Mouse (Mus musculus): ENCODE data around the gene Caskin2. TPM values are rescaled to one million over a fixed set of nuclear protein-coding genes. Genes with fewer than 3 reads are reported as not detected.

Caskin2 gene
- polyA plus RNA-seq, 1 experiment from 2014 or later = 21.0 TPM

DNA sequence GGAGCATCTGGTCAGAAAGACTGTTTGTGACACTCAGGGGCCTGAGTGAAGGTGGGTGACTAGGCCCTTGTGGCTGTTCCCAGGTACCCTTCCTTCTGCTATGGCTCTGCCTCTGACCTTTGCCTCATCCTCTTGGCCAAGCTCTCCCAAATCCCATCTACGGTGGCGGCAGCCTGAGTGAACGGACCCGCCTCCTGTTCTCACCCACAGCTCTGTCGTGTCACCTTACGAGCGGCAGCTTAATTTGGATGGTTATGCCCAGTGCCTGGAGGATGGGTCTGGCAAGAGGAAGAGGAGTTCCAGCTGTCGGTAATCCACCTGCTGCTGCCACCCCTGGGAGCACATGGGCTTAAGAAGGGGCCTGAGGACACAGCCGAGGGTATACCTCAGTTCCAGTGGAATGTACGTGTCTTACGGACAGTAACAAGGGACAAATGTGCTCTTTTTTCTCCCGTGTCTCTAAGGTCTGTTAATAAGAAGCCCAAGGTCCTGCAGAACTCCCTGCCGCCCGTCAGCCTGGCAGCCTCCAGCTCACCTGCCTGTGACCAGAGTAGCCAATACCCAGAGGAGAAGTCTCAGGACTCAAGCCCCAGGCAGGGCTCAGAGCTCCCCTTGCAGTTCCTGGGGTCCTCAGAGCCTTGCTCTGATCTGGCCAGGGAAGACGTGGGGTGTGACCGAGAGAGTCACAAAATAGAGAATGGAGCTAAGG is 6.6 kb upstream of the Caskin2 start:
- H3K36me3 ChIP-seq (ENCODE audit: control insufficient read depth, insufficient read depth, low read length) = peaks cover 63% of the 10 kb centered on the region
- no peak overlapping the region for H3K9ac ChIP-seq (ENCODE audit: low read length)
- H3K4me3 ChIP-seq (ENCODE audit: control insufficient read depth in 1 of 2, insufficient read depth in 1 of 2, low read depth in 1 of 2, low read length in 2 of 2) = no peak overlapping the region
- no peak overlapping the region for H3K27ac ChIP-seq (replicated peaks in 1 of 2; ENCODE audit: control insufficient read depth in 1 of 2, insufficient read depth in 1 of 2, low read depth in 2 of 2, low read length in 2 of 2)
- H3K4me2 ChIP-seq (ENCODE audit: low read length) = no peak overlapping the region
- no peak for ATAC-seq (ENCODE audit: insufficient number of reproducible peaks, insufficient read depth, low FRiP score, low read depth)
- H3K4me1 ChIP-seq (ENCODE audit: control insufficient read depth in 2 of 2, insufficient read depth in 2 of 2, low read length in 2 of 2) = peaks cover 16 to 19% of the 10 kb centered on the region in 2 experiments
- H3K9me3 ChIP-seq (ENCODE audit: control insufficient read depth, low read length) = no peaks in the 10 kb centered on the region
- 81% methylated on average over 16 of the region's 16 CpGs for WGBS
- no peaks in the 10 kb centered on the region for H3K27me3 ChIP-seq (ENCODE audit: control insufficient read depth, insufficient read depth, low read length)

- Histone ChIP-seq H3K4me1 (ENCODE audit: control insufficient read depth in 2 of 2, insufficient read depth in 2 of 2, low read length in 2 of 2) (peaks cover 8 to 17% of the 10 kb centered on the region in 2 experiments), H3K9me3 (ENCODE audit: control insufficient read depth, low read length) (no peaks in the 10 kb centered on the region), H3K36me3 (ENCODE audit: control insufficient read depth, insufficient read depth, low read length) (peaks cover 56% of the 10 kb centered on the region), H3K4me3 (ENCODE audit: control insufficient read depth in 1 of 2, insufficient read depth in 1 of 2, low read depth in 1 of 2, low read length in 2 of 2) (no peak overlapping the region), H3K4me2 (ENCODE audit: low read length) (no peak overlapping the region), H3K9ac (ENCODE audit: low read length) (no peak overlapping the region), H3K27ac (replicated peaks in 1 of 2; ENCODE audit: control insufficient read depth in 1 of 2, insufficient read depth in 1 of 2, low read depth in 2 of 2, low read length in 2 of 2) (no peak overlapping the region), H3K27me3 (ENCODE audit: control insufficient read depth, insufficient read depth, low read length) (no peaks in the 10 kb centered on the region)
- WGBS = 83% methylated on average over 5 of the region's 5 CpGs
- no peak for ATAC-seq (ENCODE audit: insufficient number of reproducible peaks, insufficient read depth, low FRiP score, low read depth)
Measured at GRCm38 (mm10) chr11:115817331-115817730, 3.9 kb upstream of the Caskin2 start.

GRCm38 (mm10) chr11:115814605-115815450 is 1.4 kb upstream of the Caskin2 start, which contains the start of gene Tsen54:
Tsen54 (plus strand) TSS chr11:115814724.
- H3K9me3 ChIP-seq (ENCODE audit: control insufficient read depth, low read length) = no peaks in the 10 kb centered on the region
- no peaks in the 10 kb centered on the region for H3K27me3 ChIP-seq (ENCODE audit: control insufficient read depth, insufficient read depth, low read length)
- H3K4me1 ChIP-seq (ENCODE audit: control insufficient read depth in 2 of 2, insufficient read depth in 2 of 2, low read length in 2 of 2) = peaks cover 31 to 40% of the 10 kb centered on the region in 2 experiments
- H3K4me3 ChIP-seq (ENCODE audit: control insufficient read depth in 1 of 2, insufficient read depth in 1 of 2, low read depth in 1 of 2, low read length in 2 of 2) = peak within 1 kb of the TSS; percentile 89 to 93
- peak; percentile 22 for ATAC-seq (ENCODE audit: insufficient number of reproducible peaks, insufficient read depth, low FRiP score, low read depth)
- peak within 1 kb of the TSS; percentile 42 to 91; a peak in 2 of 4 replicates for H3K27ac ChIP-seq (replicated peaks in 1 of 2; ENCODE audit: control insufficient read depth in 1 of 2, insufficient read depth in 1 of 2, low read depth in 2 of 2, low read length in 2 of 2)
- peak within 1 kb of the TSS; percentile 93 for H3K9ac ChIP-seq (ENCODE audit: low read length)
- under 1% methylated on average over 84 of the region's 84 CpGs for WGBS
- H3K36me3 ChIP-seq (ENCODE audit: control insufficient read depth, insufficient read depth, low read length) = peaks cover 47% of the 10 kb centered on the region
- peak within 1 kb of the TSS; percentile 97 for H3K4me2 ChIP-seq (ENCODE audit: low read length)

GRCm38 (mm10) chr11:115812533-115813420 is 662 bp downstream of the Caskin2 start:
- peak overlapping the region; percentile 97 for H3K4me2 ChIP-seq (ENCODE audit: low read length)
- 4% methylated on average over 27 of the region's 28 CpGs for whole genome bisulfite sequencing
- H3K4me1 ChIP-seq (ENCODE audit: control insufficient read depth in 2 of 2, insufficient read depth in 2 of 2, low read length in 2 of 2) = peaks cover 51 to 61% of the 10 kb centered on the region in 2 experiments
- H3K27me3 ChIP-seq (ENCODE audit: control insufficient read depth, insufficient read depth, low read length) = no peaks in the 10 kb centered on the region
- H3K27ac ChIP-seq (replicated peaks in 1 of 2; ENCODE audit: control insufficient read depth in 1 of 2, insufficient read depth in 1 of 2, low read depth in 2 of 2, low read length in 2 of 2) = peak overlapping the region; percentile 83 to 91
- peaks cover 41% of the 10 kb centered on the region for H3K36me3 ChIP-seq (ENCODE audit: control insufficient read depth, insufficient read depth, low read length)
- H3K9ac ChIP-seq (ENCODE audit: low read length) = peak overlapping the region; percentile 89
- H3K9me3 ChIP-seq (ENCODE audit: control insufficient read depth, low read length) = no peaks in the 10 kb centered on the region
- peak overlapping the region; percentile 66 to 93 for H3K4me3 ChIP-seq (ENCODE audit: control insufficient read depth in 1 of 2, insufficient read depth in 1 of 2, low read depth in 1 of 2, low read length in 2 of 2)
- no peak for ATAC-seq (ENCODE audit: insufficient number of reproducible peaks, insufficient read depth, low FRiP score, low read depth)

DNA sequence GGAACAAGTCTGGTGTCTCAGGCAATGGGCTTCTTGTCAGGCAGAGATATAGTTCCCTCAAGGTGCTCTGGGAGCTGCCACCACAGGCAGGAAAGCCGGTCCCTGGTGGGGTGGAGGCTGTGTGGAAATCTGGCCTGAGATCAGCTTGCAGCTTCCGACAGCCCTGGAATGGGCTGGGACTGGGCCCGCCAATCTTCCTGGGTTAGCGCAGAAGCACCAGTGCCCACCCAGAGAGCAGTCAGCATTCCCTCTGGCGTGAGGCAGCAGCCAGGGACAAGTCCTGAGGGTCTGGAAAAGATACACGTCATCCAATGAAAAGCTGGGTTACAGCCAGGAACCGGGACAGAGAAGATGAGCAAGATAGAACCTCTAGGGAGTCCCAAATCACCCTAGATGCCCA is 1.3 kb downstream of the Caskin2 start:
- Histone ChIP-seq H3K36me3 (ENCODE audit: control insufficient read depth, insufficient read depth, low read length) (peaks cover 40% of the 10 kb centered on the region), H3K9me3 (ENCODE audit: control insufficient read depth, low read length) (no peaks in the 10 kb centered on the region), H3K27me3 (ENCODE audit: control insufficient read depth, insufficient read depth, low read length) (no peaks in the 10 kb centered on the region), H3K4me3 (ENCODE audit: control insufficient read depth in 1 of 2, insufficient read depth in 1 of 2, low read depth in 1 of 2, low read length in 2 of 2) (peak overlapping the region; percentile 66 to 93), H3K9ac (ENCODE audit: low read length) (peak overlapping the region; percentile 89), H3K4me1 (ENCODE audit: control insufficient read depth in 2 of 2, insufficient read depth in 2 of 2, low read length in 2 of 2) (peaks cover 52 to 66% of the 10 kb centered on the region in 2 experiments), H3K4me2 (ENCODE audit: low read length) (peak overlapping the region; percentile 97), H3K27ac (replicated peaks in 1 of 2; ENCODE audit: control insufficient read depth in 1 of 2, insufficient read depth in 1 of 2, low read depth in 2 of 2, low read length in 2 of 2) (peak overlapping the region; percentile 83 to 91; a peak in 3 of 4 replicates)
- WGBS = 6% methylated on average over 7 of the region's 7 CpGs
- no peak for ATAC-seq (ENCODE audit: insufficient number of reproducible peaks, insufficient read depth, low FRiP score, low read depth)

- Histone ChIP-seq H3K27me3 (ENCODE audit: control insufficient read depth, insufficient read depth, low read length) (no peaks in the 10 kb centered on the region), H3K9ac (ENCODE audit: low read length) (peak overlapping the region; percentile 89), H3K4me1 (ENCODE audit: control insufficient read depth in 2 of 2, insufficient read depth in 2 of 2, low read length in 2 of 2) (peaks cover 52 to 66% of the 10 kb centered on the region in 2 experiments), H3K4me3 (ENCODE audit: control insufficient read depth in 1 of 2, insufficient read depth in 1 of 2, low read depth in 1 of 2, low read length in 2 of 2) (peak overlapping the region; percentile 66 to 93), H3K9me3 (ENCODE audit: control insufficient read depth, low read length) (no peaks in the 10 kb centered on the region), H3K4me2 (ENCODE audit: low read length) (peak overlapping the region; percentile 97), H3K36me3 (ENCODE audit: control insufficient read depth, insufficient read depth, low read length) (peaks cover 40% of the 10 kb centered on the region), H3K27ac (replicated peaks in 1 of 2; ENCODE audit: control insufficient read depth in 1 of 2, insufficient read depth in 1 of 2, low read depth in 2 of 2, low read length in 2 of 2) (peak overlapping the region; percentile 83 to 91; a peak in 3 of 4 replicates)
- WGBS = 66% methylated on average over 20 of the region's 20 CpGs
- ATAC-seq (ENCODE audit: insufficient number of reproducible peaks, insufficient read depth, low FRiP score, low read depth) = no peak
Measured at GRCm38 (mm10) chr11:115811381-115812093, 1.9 kb downstream of the Caskin2 start.
